Mouse (Mus musculus) stomach, postnatal 0 days (tissue): ENCODE measurements around the gene Plcl2. TPM values are rescaled to one million over a fixed set of nuclear protein-coding genes. Genes with fewer than 3 reads are reported as not detected.
A peak's percentile ranks its signal among the peaks of the same experiment; 100 is the strongest.

Experiments
- ATAC-seq: fragments of 200-750 bp; cut with Nextera tagmentation; 2 replicates; pipeline ENCODE4 v1.8.0; 2017; ENCODE audit not compliant: low FRiP score, low TSS enrichment
- DNase-seq: peaks from one replicate; pipeline ENCODE4 v3.0.0-alpha.2; 2016; ENCODE audit warnings: low spot score
- H3K27ac ChIP-seq: fragments of 300-500 bp; sonication (generic); replicated peaks from 2 replicates; pipeline ENCODE4 v1.5.1; 2014; ENCODE audit warnings: mild to moderate bottlenecking, control low read depth
- H3K27me3 ChIP-seq: fragments of 300-500 bp; sonication (generic); 2 replicates; pipeline ENCODE4 v1.6.1; 2014; ENCODE audit warnings: low read length; ENCODE audit not compliant: control insufficient read depth, insufficient read depth
- H3K36me3 ChIP-seq: fragments of 300-500 bp; sonication (generic); 2 replicates; pipeline ENCODE4 v1.6.1; 2014; ENCODE audit warnings: low read length, mixed read lengths; ENCODE audit not compliant: control insufficient read depth, insufficient read depth
- H3K4me1 ChIP-seq: fragments of 300-500 bp; sonication (generic); replicated peaks from 2 replicates; pipeline ENCODE4 v1.6.1; 2014; ENCODE audit warnings: antibody characterized with exemption; ENCODE audit not compliant: control insufficient read depth, insufficient read depth
- H3K4me2 ChIP-seq: fragments of 300-500 bp; sonication (generic); replicated peaks from 2 replicates; pipeline ENCODE4 v1.6.1; 2014; ENCODE audit warnings: low read depth, mild to moderate bottlenecking, control low read depth, moderate library complexity
- H3K4me3 ChIP-seq: fragments of 300-500 bp; sonication (generic); 2 replicates; pipeline ENCODE4 v1.5.1; 2014; ENCODE audit warnings: low read depth, low read length, control low read depth
- H3K9ac ChIP-seq: fragments of 300-500 bp; sonication (generic); 2 replicates; pipeline ENCODE4 v1.6.1; 2014; ENCODE audit warnings: mild to moderate bottlenecking, low read length, control low read depth, mixed read lengths
- H3K9me3 ChIP-seq: fragments of 300-500 bp; sonication (generic); 2 replicates; pipeline ENCODE4 v1.6.1; 2016; ENCODE audit warnings: low read length; ENCODE audit not compliant: control insufficient read depth
- CTCF ChIP-seq: IDR thresholded peaks from 2 replicates; pipeline ENCODE4 v1.5.1; 2016; ENCODE audit warnings: antibody characterized with exemption, low read depth, mild to moderate bottlenecking, moderate library complexity
- EP300 ChIP-seq: optimal IDR thresholded peaks from 2 replicates; pipeline ENCODE3; 2016; ENCODE audit warnings: antibody characterized with exemption
- WGBS: fragments of 180-500 bp; shearing (Covaris S2); extraction: QIAGEN DNeasy Blood & Tissue Kit; methylation state at CpG from one replicate; pipeline ENCODE4 v1.1.7; 2014; 5-methylcytosine and 5-hydroxymethylcytosine counted together
- polyA plus RNA-seq: library from polyadenylated mRNA; unstranded; fragments of >200 nt; fragmentation: Nextera tagmentation; extraction: Ambion mirVana; gene quantifications from 2 replicates; pipeline ENCODE4 v1.2.1, GENCODE M21; 2015

The Plcl2 gene
- polyA plus RNA-seq, 1 experiment from 2014 or later = 2.3 TPM

- no peaks in the 10 kb centered on the region for H3K4me1 ChIP-seq
- no peak overlapping the region for H3K27ac ChIP-seq
- DNase-seq = no peak
- H3K27me3 ChIP-seq = no peaks in the 10 kb centered on the region
- H3K36me3 ChIP-seq = no peaks in the 10 kb centered on the region
- 50% methylated on average over 2 of the region's 2 CpGs for WGBS
- TF ChIP-seq EP300 (no peak), CTCF (no peak)
- no peak overlapping the region for H3K9ac ChIP-seq
- peak overlapping the region; percentile 95 for H3K4me3 ChIP-seq
- peak overlapping the region; percentile 87 for H3K4me2 ChIP-seq
- no peak for ATAC-seq
- no peaks in the 10 kb centered on the region for H3K9me3 ChIP-seq
Observed at GRCm38 (mm10) chr17:50510279-50510678, 1.1 kb downstream of the Plcl2 start.

- no peak overlapping the region for H3K9ac ChIP-seq
- WGBS = 69% methylated on average over 1 of the region's 1 CpGs
- no peaks in the 10 kb centered on the region for H3K36me3 ChIP-seq
- no peak overlapping the region for H3K4me3 ChIP-seq
- no peak for TF ChIP-seq EP300
- TF ChIP-seq CTCF = no peak
- no peak overlapping the region for H3K27ac ChIP-seq
- peak overlapping the region; percentile 87; the same call in 1 of the 2 replicates for H3K4me2 ChIP-seq
- no peaks in the 10 kb centered on the region for H3K9me3 ChIP-seq
- no peaks in the 10 kb centered on the region for H3K4me1 ChIP-seq
- H3K27me3 ChIP-seq = no peaks in the 10 kb centered on the region
- no peak for DNase-seq
- ATAC-seq = no peak
Observed at GRCm38 (mm10) chr17:50510741-50511140, 1.5 kb downstream of the Plcl2 start.

- Histone ChIP-seq H3K4me1 (no peaks in the 10 kb centered on the region), H3K27ac (no peak overlapping the region), H3K4me2 (no peak overlapping the region), H3K27me3 (no peaks in the 10 kb centered on the region), H3K36me3 (no peaks in the 10 kb centered on the region), H3K9me3 (no peaks in the 10 kb centered on the region), H3K9ac (no peak overlapping the region), H3K4me3 (no peak overlapping the region)
- no peak for TF ChIP-seq EP300
- TF ChIP-seq CTCF = no peak
- 88% methylated on average over 5 of the region's 5 CpGs for WGBS
- ATAC-seq = no peak
- DNase-seq = no peak
Observed at GRCm38 (mm10) chr17:50512222-50512621, 3.0 kb downstream of the Plcl2 start.

- DNase-seq = no peak
- 90% methylated on average over 7 of the region's 7 CpGs for WGBS
- no peak overlapping the region for H3K4me3 ChIP-seq
- no peak overlapping the region for H3K9ac ChIP-seq
- H3K4me2 ChIP-seq = no peak overlapping the region
- H3K9me3 ChIP-seq = no peaks in the 10 kb centered on the region
- H3K27ac ChIP-seq = no peak overlapping the region
- no peak for ATAC-seq
- no peaks in the 10 kb centered on the region for H3K4me1 ChIP-seq
- TF ChIP-seq CTCF = no peak
- no peak for TF ChIP-seq EP300
- no peaks in the 10 kb centered on the region for H3K27me3 ChIP-seq
- H3K36me3 ChIP-seq = no peaks in the 10 kb centered on the region
Observed at GRCm38 (mm10) chr17:50512841-50513240, 3.6 kb downstream of the Plcl2 start.

- DNase-seq (no peak), ATAC-seq (no peak)
- no peaks in the 10 kb centered on the region for H3K9me3 ChIP-seq
- no peak overlapping the region for H3K9ac ChIP-seq
- H3K4me2 ChIP-seq = no peak overlapping the region
- WGBS = 93% methylated on average over 7 of the region's 7 CpGs
- no peak overlapping the region for H3K27ac ChIP-seq
- H3K27me3 ChIP-seq = no peaks in the 10 kb centered on the region
- H3K4me1 ChIP-seq = no peaks in the 10 kb centered on the region
- TF ChIP-seq CTCF (no peak), EP300 (no peak)
- H3K4me3 ChIP-seq = no peak overlapping the region
- H3K36me3 ChIP-seq = no peaks in the 10 kb centered on the region
Observed at GRCm38 (mm10) chr17:50513376-50513775, 4.2 kb downstream of the Plcl2 start.

GRCm38 (mm10) chr17:50514012-50514411 lies 4.8 kb downstream of the Plcl2 start:
- no peaks in the 10 kb centered on the region for H3K36me3 ChIP-seq
- no peak for TF ChIP-seq EP300
- TF ChIP-seq CTCF = no peak
- no peaks in the 10 kb centered on the region for H3K9me3 ChIP-seq
- ATAC-seq (no peak), DNase-seq (no peak)
- no peaks in the 10 kb centered on the region for H3K4me1 ChIP-seq
- H3K4me3 ChIP-seq = no peak overlapping the region
- H3K4me2 ChIP-seq = no peak overlapping the region
- H3K9ac ChIP-seq = no peak overlapping the region
- H3K27me3 ChIP-seq = no peaks in the 10 kb centered on the region
- H3K27ac ChIP-seq = no peak overlapping the region
- WGBS = 80% methylated on average over 7 of the region's 7 CpGs
